Mouse (Mus musculus): ENCODE data around the gene Enpp1.

Enpp1 gene

GRCm38 (mm10) chr10:24672948-24673347 is 39.0 kb downstream of the Enpp1 start:
- TF ChIP-seq GATA4 (IDR thresholded peaks at IDR 0.05; ENCODE audit: insufficient replicate concordance, low read length) = no peak

DNA sequence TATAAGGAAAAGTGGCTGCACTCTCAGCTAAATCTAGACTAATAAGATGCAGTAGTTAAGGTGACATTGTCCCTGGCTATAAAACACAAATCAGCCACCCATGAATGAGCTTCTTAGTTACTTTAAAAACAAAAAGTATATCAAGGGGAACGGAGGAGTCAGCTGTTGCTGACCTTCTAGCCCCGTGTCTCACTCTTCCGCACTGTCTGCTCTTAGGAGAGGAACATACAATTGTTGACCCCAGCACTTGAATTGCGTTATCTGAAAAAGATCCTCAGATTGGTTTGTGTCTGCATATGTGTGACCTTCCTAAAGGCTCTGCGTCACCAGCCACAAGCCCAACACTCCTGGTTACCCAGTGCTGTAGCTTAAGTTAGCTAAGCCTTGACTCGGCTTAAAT is 41.4 kb downstream of the Enpp1 start:
- TF ChIP-seq GATA4 (IDR thresholded peaks at IDR 0.05; ENCODE audit: insufficient replicate concordance, low read length) = no peak

- no peak for TF ChIP-seq GATA4 (IDR thresholded peaks at IDR 0.05; ENCODE audit: insufficient replicate concordance, low read length)
Observed at GRCm38 (mm10) chr10:24650990-24651569, 60.9 kb downstream of the Enpp1 start.

DNA sequence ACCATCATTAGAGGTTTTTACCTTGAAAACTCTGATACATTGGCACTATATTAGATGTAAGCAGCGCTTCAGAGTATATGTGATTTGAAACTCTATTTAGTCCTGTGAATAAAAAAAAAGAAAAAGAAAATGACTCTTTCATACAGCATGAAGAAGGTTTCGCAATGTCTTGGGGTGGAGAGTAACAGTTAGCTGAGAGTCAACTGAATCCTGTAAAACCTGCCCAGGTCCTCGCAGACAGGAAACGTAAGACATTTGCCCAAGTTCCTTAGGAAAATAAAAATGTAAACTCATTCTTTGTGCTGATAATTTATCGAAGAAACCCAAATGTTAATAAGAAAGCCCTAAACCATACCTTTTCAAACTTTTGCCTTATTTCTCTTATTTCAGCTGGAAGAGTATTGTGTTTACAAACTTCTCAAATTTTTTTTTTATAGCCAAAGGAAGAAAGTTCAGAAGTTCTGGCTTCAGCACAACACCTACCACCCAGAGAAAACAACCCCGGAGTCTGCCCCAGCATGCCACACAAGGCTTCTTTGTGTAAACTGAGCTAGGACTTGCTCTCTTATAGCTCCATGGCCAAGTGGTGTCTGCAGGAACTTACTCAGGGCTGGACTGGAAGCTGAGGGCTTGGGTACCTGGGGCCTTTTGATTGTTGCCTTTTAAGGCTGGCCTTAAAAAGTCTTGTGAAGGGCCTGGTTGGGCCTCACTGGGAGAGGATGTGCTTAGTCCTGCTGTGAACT is 63.8 kb downstream of the Enpp1 start:
- no peak for TF ChIP-seq GATA4 (IDR thresholded peaks at IDR 0.05; ENCODE audit: insufficient replicate concordance, low read length)

DNA sequence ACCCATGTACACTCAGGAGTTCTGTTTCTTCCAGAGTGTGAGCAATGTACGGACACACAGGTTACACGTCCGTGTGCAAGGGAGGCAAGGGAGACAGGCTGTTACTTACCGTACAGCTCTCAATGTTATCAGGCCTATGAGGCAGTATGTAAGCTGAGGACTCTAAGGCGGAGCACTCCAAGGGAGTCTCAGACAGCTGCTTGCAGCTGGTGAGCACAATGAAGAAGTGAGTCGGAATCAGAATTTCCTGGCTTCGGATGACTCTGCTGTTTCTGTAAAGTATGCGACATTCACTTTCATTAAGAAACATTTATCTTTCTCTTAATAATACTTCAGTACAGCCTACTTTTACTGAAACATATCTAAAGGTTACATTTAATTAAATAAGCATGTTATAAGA is 66.8 kb downstream of the Enpp1 start:
- TF ChIP-seq GATA4 (IDR thresholded peaks at IDR 0.05; ENCODE audit: insufficient replicate concordance, low read length) = no peak

GRCm38 (mm10) chr10:24642796-24643580 is 69.0 kb downstream of the Enpp1 start:
- TF ChIP-seq GATA4 (IDR thresholded peaks at IDR 0.05; ENCODE audit: insufficient replicate concordance, low read length) = no peak

- TF ChIP-seq GATA4 (IDR thresholded peaks at IDR 0.05; ENCODE audit: insufficient replicate concordance, low read length) = no peak
Observed at GRCm38 (mm10) chr10:24641416-24642140, 70.4 kb downstream of the Enpp1 start.

- TF ChIP-seq GATA4 (IDR thresholded peaks at IDR 0.05; ENCODE audit: insufficient replicate concordance, low read length) = no peak
Observed at GRCm38 (mm10) chr10:24640186-24640875, 71.6 kb downstream of the Enpp1 start.

DNA sequence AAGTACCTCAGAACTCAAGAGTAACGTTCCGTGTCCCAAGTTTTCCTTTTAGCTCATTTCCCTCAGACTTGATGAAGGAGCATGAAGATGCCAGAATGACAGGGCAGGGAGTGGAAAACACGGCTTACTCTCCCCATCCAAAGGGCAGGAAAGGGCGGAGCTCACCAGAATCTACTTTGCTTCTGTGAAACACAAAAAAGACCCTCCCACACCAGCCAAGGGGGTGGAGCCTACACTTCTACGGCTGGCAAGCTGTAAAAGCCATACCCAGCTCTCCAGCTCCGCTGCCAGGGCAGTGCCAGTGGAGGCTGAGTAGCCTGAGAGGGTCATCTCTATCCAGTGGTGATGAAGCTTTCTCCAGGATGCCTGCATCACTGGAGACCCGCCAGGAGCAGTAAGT is 72.4 kb downstream of the Enpp1 start:
- no peak for TF ChIP-seq GATA4 (IDR thresholded peaks at IDR 0.05; ENCODE audit: insufficient replicate concordance, low read length)

GRCm38 (mm10) chr10:24638306-24639070 is 73.5 kb downstream of the Enpp1 start:
- TF ChIP-seq GATA4 (IDR thresholded peaks at IDR 0.05; ENCODE audit: insufficient replicate concordance, low read length) = no peak

DNA sequence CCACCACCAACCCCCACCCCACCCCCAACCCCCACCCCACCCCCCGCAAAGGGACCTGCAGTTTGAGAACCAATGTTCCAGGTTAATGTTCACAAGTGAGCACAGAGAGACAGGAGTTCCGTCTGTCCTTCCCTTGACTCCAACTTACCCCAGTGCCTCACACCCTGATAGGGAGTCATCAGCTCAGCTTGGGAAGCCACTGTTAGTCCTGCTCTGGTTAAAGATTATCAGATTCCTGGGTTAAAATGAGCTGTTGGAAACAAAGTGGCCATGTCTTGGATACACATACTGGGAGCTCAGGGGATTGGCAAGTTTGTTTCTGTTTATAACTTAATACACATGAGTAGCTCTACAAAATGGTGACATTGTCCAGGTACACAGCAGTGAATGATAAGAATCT is 75.0 kb downstream of the Enpp1 start:
- no peak for TF ChIP-seq GATA4 (IDR thresholded peaks at IDR 0.05; ENCODE audit: insufficient replicate concordance, low read length)

DNA sequence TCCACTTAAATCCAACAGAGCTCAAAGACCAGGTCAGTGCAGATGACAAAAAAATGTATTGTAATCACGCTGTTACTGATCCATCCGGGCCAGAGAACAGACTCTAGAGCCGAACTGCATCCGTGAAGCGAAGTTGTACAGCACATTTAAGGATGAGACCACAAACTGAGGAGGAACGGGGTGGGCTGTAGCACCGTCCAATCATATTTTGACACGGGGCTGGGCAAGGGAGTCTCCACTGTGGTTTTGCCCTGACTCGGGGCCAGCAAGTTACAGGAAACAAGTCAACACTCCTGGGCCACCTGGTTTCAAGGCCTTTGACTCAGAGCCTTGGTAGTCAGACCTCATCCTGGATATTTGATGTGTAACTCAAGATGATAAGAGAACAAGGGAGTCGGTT is 76.1 kb downstream of the Enpp1 start:
- TF ChIP-seq GATA4 (IDR thresholded peaks at IDR 0.05; ENCODE audit: insufficient replicate concordance, low read length) = no peak

DNA sequence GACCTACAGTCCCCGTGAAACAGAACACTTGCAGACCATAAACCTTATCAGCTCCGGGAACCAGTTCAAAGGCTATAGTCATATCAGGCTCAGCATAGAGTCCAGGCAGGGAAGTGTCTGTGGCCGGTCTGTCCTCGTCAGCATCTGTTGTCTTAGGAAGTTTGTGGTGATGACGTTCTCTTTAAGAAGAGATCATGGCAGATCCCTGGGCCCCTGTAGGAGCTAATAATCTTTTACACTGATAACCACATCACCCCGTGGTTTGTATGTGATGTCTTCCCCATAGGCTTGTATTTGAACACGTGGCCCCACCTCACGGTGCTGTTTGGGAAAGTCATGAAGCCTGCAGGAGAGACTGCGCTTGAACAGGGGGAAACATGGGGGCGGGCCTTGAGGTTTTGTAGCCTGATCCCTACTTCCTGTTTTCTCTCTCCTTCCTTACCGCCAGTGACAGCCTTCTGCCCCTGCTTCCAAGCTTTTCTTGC is 76.6 kb downstream of the Enpp1 start:
- no peak for TF ChIP-seq GATA4 (IDR thresholded peaks at IDR 0.05; ENCODE audit: insufficient replicate concordance, low read length)

DNA sequence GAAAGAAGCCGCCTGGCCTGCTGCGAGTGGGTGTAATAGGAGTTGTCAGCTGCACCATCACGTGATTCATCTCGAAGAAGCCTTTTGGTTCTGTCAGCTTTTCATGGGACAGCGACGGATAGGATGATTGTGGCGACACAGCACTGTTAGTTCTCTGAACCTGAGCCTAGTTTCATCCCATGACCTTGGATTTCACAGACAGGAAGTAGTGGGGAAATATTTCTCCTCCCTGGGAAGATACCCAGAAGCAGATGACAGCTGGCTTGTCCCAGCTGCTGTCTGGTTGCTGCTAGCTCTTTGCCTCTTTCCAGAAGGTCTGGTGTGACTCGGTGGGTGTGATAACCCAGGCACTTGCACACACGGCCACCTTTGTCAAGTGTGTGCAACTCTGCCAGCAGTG is 77.7 kb downstream of the Enpp1 start:
- no peak for TF ChIP-seq GATA4 (IDR thresholded peaks at IDR 0.05; ENCODE audit: insufficient replicate concordance, low read length)

All from liver, adult (tissue).